Mouse (Mus musculus): ENCODE measurements around the gene Cox19.
A peak's percentile ranks its signal among the peaks of the same experiment; 100 is the strongest.

The Cox19 gene

DNA sequence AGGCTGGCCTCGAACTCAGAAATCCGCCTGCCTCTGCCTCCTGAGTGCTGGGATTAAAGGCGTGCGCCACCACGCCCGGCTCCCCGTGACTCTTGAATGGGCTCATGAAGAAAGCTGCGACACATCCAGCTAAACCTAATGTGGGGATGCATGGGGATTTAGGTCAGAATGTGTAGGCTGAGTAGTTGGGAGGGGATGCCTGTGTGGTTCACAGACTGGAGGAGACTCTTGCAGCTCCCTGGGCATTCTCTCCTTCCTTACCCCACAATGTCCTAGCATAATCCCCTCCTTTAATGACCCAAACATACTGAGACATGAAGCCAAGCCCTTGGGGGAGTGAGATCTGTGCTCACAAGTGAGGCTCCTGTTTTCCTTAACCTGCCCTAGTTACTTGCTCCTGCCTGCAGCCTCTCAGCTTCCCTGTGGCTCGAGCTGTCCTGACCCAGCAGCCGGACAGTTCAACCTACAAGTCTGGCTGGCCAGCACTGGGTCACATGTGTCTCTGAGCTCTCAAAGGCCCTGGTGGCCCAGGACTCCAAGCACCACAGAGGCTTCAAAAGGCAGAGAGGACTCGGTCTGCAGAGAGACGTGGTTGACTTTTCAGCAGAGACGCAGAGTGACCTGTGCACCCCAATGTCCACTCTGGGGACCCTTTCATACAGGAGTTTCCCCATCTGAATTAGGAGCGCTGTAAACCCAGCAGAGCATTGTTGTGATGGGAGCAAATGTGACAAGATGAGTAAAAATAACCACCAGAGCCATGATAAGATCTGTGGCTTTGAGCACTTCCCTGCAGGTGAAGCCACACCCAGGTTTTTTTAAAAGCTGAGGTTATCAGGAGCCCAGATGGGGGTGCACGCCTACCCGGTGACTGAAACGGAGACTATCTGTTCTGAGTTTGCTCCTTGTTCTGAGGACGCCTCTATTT is 30.6 kb upstream of the Cox19 start:
- DNase-seq (ENCODE audit: extremely low spot score, low spot score), result no peak

DNA sequence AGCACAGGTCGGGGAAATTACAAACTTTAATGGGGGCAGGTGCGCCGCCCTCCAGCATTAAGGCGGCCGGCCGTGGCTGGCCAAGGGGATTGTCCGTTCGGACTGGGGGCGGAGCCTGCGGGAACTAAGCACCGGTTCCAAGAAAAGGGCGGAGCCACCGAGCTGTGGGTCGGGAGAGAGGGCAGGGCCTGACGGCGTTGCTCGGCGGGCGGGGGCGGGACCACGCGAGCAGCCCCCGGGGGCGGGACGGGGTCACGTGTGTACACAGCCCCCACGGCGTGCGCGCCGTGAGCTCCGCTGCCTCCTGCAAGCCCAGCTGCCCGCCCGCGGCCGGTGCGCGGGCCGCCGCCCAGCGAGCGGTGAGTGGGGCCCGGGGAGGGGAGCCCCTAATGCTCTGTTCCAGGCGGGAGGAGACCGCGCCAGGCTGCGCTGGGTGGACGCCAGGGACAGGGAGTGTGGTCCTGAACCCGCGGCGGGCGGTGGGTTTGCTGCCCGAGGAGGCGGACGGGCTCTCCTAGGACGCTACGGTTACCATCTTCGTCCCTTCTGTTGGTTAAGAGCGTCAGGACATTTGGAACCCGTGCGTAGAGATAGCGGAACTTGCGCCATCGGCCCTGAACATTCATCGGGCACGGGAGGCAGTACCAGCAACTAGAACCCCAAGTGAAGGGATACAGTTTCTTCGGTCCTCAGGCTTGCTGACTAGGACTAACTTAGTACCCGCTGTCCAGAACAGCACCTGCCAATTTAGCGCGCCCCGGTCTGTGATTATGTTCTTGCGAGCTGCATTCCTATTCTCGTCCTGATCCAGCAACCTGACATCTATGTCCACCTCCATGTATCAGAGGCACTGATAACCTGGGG is 29.4 kb upstream of the Cox19 start:
- DNase-seq (ENCODE audit: extremely low spot score, low spot score), result peak; percentile 81

DNA sequence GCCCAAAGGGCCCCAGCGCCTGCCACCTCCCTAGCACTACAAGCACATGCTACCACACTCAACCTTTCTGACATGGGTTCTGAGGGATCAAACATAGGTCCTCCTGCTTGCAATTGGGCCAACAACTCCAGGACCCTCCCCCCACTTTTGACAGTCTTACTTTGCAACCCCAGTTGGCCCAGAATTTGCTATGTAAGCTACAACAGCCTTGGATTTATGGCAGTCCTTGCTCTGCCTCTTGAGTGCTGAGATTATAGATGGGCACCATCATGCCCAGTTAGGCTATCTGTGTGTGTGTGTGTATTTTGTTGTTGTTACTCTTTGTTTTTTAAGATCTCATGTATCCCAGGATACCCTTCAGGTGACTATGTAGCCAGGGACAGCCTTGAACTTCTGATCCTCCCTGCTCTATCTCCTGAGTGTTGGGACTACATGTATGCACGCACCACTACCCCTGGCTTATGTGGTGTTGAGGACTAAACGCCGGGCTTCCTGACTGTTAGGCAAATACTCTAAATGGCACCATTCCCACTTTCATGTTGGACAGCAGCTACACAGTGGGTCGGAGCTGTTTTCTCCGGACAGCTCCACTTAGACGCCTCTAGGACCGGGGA is 28.7 kb upstream of the Cox19 start:
- no peak for DNase-seq (ENCODE audit: extremely low spot score, low spot score)

DNA sequence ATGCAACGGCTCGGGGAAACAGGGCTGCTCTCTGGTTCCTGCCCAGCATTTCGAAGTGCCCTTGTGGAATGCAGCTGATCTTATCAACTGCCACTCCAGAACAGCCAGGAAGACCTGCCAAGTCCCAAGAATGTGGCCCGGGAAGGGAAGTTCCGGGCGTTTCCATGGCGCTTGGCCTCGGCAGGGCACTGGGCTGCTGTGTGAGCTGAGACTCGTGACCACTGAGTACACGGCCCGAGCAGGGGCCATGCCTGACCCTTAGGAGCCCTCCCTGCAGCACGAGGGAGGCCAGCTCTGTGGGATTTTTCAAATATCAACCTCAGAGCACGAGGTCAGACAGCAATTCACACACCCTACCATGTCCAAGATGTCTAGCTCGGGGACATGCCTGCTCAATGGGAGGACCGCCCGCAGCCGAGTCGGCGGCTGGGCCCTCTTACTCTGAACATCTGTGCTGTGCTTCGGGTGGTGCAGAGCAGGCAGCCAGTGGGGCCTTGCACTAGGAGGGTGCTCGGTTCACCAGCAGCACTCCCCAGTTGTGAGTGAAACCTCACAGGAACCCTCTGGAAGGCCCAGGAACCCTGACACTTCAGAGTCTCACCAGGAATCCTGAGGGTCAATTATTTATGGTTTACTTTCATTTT is 27.9 kb upstream of the Cox19 start:
- no peak for DNase-seq (ENCODE audit: extremely low spot score, low spot score)

DNA sequence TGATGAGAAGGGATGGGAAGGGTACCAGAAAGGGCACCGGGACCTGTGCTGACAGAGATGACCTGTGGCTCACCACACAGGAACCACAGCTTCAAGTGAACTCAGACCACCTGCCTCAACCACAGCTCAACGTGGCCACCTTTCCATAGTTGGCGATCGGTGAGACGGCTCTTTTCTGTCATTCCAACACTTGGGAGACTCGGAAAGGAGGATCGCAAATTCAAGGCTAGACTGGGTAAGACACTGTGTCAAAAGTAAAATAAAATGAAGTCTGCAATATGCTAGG is 27.0 kb upstream of the Cox19 start:
- DNase-seq (ENCODE audit: extremely low spot score, low spot score), result no peak

DNA sequence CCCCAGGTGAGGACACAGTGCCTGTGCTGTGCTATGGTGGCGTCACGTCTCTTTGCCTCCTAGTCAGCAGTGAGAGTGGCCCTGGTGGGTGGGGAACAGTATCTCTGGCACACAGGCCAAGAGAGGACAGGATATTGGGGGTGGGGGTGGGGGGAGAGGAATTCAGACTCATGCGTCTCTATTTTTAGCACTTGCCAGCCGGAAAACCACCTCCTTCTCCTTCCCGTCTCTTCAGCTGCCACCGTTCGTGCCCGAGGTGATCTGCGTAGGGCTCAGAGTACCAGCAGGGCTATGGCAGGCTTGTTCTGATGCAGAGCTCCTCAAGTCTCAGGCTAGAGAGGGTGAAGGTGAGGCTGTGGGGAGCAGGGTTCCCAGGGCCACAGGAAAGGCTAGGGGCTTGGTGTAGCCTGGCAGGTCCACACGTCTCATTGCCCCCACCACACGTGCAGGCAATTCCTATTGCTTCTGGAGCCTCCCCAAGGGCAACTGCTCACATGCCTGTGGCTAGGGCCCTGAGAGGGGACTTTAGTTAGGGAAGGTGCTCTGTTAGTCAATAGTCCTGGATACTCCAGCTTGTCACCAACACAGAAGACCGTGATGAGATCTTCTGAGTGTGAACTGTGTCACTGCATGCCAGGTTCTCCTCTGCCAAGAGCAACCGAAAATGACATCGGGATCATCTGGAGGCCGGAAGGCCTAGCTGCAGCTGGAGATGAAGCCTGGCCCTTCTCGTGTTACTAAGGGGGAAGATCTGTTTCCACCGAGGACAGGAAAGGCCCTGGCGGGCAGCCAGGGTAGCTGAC is 26.5 kb upstream of the Cox19 start, which contains the start of gene Gpr146:
Gpr146 (plus strand) TSS at position 230 of the 803 bp plus-strand sequence.
- no peak for DNase-seq (ENCODE audit: extremely low spot score, low spot score)

DNA sequence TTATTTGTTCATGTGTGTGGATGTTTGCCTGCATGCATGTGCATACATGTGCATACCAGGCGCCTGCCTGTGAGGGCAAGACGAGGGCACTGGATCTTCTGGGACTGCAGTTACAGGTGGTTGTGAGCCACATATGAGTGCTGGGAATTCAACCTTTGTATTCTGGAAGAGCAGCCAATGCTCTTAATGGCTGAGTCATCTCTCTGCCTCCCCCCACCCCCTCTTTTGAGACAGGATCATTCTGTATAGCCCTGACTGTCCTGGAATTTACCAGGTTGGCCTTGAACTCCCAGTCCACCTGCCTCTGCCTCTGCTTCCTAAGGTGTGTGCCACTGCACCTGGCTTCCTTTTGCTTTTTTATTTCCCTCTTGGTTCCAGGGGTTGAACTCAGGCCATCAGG is 23.6 kb upstream of the Cox19 start:
- DNase-seq (ENCODE audit: extremely low spot score, low spot score), result no peak

DNA sequence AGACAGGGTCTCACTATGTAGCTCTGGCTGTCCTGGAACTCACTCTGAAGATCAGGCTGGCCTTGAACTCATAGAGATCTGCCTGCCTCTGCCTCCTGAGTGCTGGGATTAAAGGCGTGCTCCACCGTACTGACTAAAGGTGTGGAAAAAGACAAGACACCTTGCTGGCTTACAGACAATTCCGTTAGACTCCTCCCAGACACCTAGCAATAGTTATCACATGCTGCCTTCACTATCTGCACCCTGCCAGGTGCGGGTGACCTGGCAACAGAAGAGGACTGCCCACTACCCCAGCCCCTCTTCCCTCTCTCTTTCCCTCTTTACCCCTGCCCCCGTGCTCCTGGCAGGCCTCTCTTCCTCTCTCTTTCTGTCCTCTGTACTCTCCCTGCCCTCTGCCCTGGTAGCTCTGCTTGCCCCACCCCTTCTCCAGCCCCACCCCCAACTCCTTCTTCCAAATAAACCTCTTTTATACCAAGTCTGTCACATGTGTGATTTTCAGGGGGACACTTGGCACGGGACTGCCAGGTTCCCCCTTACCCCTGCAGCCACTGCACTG is 22.7 kb upstream of the Cox19 start:
- no peak for DNase-seq (ENCODE audit: extremely low spot score, low spot score)

DNA sequence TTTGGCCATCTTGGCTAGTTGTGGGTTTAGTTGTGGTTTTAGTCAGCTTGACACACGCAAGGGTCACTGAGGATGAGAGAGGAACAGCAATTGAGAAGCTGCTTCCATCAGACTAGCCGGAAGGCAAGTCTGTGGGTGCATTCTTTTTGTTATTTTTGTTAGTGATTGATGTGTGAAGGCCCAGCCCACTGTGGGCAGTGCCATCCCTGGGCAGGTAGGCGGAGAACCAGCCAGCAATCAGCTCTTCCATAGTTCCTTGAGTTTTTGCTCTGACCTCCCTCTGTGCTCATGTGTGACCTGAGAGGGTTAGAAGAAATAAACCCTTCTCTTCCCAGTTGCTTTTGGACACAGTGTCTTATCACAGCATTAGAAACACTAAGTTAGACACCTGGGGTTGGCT is 21.9 kb upstream of the Cox19 start:
- DNase-seq (ENCODE audit: extremely low spot score, low spot score), result no peak

DNA sequence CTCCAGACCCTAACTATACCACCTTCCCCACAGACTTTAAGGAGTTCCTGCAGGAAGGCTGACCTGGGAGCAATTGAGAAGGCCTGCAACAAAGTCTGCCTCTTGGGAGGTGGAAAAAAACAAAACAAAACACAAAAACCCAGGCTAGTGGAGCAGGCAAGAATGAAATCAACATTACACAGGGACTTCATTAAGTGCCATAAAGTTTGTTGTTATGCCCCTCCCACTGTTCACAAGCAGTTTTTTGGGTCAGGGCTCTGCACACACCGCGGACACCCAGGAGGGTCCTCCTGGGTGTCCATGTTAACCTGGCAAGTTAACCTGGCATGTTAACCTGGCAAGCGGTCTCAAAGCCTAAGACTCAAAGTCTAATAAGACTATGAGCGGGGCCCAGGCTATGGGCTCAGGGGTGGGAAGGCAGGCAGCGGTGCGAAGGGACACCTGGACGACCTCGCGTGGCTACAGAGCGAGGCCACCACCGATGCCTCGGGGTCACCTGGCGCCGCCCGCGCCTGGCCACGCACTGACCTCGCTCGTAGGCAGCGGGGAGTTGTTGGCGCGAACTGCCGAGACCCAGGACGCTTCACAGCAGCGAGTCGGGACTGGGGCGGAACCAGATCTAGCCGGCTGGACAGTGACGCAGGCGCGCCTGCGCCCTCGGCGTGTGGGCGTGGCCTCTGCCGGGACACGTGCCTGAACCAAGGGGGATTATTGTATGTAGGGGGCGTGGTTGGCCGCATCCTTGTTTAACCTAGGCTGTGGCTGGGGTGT is 20.6 kb upstream of the Cox19 start:
- peak; percentile 93 for DNase-seq (ENCODE audit: extremely low spot score, low spot score)

DNA sequence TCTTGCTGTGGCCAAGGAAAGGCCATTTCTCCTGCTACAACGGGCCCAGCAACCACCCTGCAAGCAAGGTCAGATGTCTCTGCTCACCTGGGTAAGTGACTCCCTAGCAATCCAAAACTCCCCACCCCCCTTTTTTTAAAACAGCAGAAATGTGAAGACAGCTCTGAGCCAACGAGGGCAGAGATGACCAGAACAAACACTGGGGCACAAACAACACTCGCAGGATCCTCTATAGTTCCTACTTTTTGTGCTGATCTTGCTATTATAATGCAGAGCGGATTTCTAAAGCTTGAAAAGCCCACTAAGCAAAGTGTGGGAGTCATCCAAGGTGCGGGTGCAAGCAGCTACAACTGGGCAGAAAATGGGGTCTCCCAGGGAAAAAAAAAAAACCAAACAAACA is 19.9 kb upstream of the Cox19 start:
- no peak for DNase-seq (ENCODE audit: extremely low spot score, low spot score)

DNA sequence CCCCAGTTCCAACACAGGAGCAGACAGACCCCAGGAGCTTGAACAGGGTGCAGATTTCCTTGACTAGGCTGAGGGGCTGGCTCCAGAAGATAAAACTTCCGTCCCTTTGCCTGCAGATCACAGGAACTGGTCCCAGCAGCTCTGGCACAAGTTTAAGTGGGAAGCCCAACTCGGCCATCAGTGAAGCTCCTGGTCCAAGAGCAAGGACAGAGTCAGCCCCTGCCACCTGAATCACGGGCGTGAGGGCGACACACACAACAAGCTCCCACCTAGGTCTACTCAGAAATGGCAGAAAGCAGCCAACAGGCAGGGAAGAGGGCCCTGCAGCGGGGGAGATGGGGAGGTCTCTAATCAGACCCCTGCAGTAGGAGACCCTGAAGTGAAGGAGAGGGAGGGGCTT is 19.1 kb upstream of the Cox19 start:
- no peak for DNase-seq (ENCODE audit: extremely low spot score, low spot score)

DNA sequence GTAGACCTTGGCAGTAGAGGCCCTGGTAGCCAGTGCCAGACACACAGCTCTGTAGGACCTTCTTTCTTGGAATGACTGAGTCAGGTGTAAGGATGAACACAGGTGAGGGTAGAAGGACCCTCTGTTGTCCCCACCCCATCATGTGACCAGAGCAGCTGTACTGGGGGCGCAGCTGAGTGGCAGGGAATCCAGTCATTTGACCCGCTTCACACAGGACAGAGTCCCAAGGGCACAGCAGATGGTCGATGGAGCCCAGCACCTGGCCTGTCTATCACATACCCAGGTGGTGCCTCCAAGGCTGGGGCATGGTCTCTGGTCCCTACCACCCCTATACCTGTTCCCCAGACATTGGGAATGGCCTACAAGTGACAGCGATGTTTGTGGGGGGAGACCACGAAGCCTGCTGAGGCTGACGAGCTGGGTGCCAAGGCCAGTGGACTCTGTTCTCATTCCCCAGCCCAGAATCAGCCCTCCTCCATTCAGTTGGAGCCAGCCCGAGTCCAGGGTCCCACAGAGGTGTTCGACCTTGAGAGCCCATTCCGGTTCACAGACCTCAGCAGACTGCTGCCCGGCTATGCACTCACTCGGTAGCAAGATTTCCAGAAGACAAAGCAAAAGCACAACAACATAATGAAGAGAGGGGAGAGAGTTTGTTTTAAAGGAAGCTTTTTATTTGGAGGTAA is 17.6 kb upstream of the Cox19 start:
- no peak for DNase-seq (ENCODE audit: extremely low spot score, low spot score)

DNA sequence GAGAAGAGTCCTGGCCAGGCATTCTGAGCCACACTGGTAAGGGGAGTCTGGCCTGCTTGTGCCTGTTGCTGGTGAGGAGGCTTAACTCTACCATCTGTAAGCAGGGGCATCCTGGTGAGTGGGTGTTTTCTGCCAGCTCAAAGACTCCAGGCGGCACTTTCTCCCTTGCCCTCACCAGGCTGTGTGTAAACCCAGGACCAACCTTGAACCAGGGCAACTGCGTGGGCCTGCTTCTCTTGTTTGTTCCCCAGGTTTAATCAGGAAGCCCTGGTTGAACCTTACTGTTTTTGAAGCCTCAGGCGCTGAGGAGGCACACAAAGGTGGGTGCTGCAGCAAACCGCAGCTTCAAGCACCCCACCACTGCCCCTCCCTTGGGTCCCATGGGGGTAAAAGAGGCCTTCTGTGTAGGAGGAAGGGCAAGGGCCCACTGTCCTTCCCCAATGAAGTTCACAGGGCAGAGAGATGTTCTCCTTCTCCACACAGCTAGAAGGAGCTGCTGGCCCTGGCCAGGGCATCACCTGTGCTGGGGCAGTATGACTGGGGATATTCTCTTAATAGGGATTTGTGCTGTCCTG is 16.8 kb upstream of the Cox19 start:
- DNase-seq (ENCODE audit: extremely low spot score, low spot score), result no peak

DNA sequence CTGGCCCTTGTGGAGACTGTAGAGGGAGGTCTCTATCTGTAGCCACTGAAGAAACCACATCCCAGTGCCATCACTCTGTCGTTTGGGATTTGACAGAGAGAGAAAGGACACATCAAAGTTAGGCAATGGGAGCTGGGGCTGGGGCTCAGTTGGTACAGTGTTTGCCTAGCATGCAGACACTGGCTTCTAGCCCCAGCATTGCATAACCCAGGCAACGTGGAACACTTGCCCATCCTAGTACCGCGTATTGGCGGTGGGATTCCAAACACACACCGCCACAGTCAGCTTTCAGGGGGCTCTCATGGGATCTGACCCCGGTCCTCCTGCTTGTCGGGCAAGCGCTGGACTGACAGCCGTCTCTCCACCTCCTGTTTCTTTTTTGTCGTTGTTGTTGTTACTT is 15.3 kb upstream of the Cox19 start:
- DNase-seq (ENCODE audit: extremely low spot score, low spot score), result no peak

DNA sequence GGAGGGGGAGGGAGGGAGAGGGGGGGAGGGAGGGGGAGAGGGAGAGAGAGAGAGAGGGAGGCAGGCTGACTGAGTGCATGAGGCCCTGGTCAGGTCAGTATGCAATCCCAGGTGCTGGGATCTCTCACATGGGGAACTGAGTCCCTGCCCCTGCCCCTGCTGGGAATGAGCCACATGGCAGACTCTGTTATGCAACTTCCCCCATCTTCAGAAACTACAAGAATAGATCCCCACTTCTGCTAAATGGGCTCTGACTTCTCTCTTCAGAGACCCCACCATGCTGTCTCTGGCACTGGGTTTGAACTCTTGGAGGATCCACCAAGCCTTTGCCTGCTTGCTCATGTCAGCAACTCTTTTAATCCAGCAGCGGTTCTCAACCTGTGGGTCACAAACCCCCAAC is 14.6 kb upstream of the Cox19 start:
- DNase-seq (ENCODE audit: extremely low spot score, low spot score), result no peak

DNA sequence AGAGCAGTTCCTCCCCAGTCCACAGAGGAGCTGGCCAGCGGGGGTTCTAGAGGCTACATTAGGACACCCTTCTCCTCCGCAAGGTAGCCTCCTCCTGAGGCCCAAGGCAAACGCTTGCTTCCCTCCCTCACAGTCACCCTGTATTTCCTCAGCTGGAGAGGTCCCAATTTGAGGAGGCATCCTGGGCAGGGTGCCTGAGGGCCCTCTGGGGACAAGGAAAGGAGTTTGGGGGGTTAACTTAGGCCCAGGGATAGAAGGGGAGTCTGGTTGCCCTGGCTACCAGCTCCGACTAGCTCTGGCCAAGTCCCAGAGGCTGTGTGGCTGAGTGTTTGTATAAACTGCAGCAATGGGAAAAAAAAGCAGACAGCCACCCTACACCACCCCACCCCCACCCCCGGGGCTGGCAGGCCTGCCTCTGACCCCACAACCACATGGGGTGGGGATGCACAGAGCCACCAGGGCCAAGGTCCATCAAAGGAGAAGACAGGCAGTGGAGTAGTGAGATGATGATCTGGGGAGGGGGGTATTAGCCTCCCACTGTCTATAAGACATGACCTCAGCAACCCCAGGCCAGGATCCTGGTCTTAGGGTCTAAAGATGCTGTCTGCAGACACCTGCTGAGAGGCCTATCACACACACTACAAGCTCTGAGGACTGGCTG is 13.8 kb upstream of the Cox19 start:
- no peak for DNase-seq (ENCODE audit: extremely low spot score, low spot score)

DNA sequence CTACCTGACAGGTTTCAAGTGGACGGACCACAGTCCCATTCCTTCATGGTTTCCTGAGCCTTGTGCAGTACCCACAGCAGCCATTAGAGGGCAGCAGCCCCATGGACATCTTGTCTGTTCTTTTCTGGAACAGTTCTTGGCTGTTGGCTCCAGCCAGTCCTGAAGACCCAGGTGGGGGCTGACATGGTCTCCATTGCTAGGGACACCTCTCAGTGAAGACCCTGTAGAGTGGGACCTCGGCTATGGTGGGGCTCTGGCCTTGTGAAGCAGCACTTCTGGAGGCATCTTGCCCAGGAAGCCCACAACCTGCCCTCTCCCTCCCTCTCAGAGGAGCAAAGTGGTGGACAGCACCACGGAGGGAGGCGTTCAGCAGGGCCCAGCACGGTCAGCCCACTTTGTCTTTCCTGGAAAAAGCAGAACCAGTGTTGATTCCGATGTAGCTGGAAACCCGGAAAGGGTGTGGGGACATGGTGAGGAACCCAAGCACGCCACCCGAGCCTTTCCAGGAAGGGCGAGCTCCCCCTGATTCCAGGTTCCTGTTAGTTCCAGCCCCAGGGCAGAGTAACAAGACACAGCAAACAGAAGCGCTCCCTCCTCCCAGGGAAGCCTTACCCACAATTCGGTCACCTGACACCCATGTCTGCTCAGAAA is 13.2 kb upstream of the Cox19 start:
- DNase-seq (ENCODE audit: extremely low spot score, low spot score), result peak; percentile 91

Data from neural tube, embryonic 10.5 days (tissue).